Mouse (Mus musculus): ENCODE data around the gene 4930539E08Rik. TPM values are rescaled to one million over a fixed set of nuclear protein-coding genes. Genes with fewer than 3 reads are reported as not detected.

4930539E08Rik gene
- polyA plus RNA-seq, 2 experiments = 0.18 to 0.35 TPM

GRCm38 (mm10) chr17:28874825-28875224 is 40.3 kb downstream of the 4930539E08Rik start:
- 70% methylated on average over 7 of the region's 7 CpGs for WGBS
- no peak overlapping the region for H3K4me2 ChIP-seq (replicated peaks; ENCODE audit: low read depth, low read length, severe bottlenecking)
- TF ChIP-seq POLR2A (IDR thresholded peaks at IDR 0.05; ENCODE audit: borderline replicate concordance, extremely low read depth, insufficient read depth, insufficient read length) = no peak
- no peak overlapping the region for H3K27ac ChIP-seq (replicated peaks; ENCODE audit: low read depth, low read length)
- H3K27me3 ChIP-seq (ENCODE audit: control insufficient read depth, insufficient read depth, low read length) = no peaks in the 10 kb centered on the region
- H3K36me3 ChIP-seq (ENCODE audit: control insufficient read depth, insufficient read depth, low read length) = no peaks in the 10 kb centered on the region
- no peak overlapping the region for H3K9ac ChIP-seq (ENCODE audit: low read depth, low read length, severe bottlenecking)
- H3K9me3 ChIP-seq (ENCODE audit: control insufficient read depth, low read length) = no peaks in the 10 kb centered on the region; the same call in 1 of the 2 replicates
- DNase-seq (ENCODE audit: low spot score) = no peak
- ATAC-seq (ENCODE audit: low FRiP score, low read depth) = no peak
- no peaks in the 10 kb centered on the region for H3K4me1 ChIP-seq (ENCODE audit: control insufficient read depth, insufficient read depth, low read length)
- no peak overlapping the region for H3K4me3 ChIP-seq (replicated peaks; ENCODE audit: low read length)

GRCm38 (mm10) chr17:28874216-28874615 is 40.9 kb downstream of the 4930539E08Rik start:
- 67% methylated on average over 4 of the region's 4 CpGs for WGBS

GRCm38 (mm10) chr17:28872322-28872721 is 42.8 kb downstream of the 4930539E08Rik start:
- WGBS = 85% methylated on average over 7 of the region's 7 CpGs
- Histone ChIP-seq H3K27ac (replicated peaks; ENCODE audit: low read depth, low read length) (no peak overlapping the region), H3K36me3 (ENCODE audit: control insufficient read depth, insufficient read depth, low read length) (no peaks in the 10 kb centered on the region), H3K9me3 (ENCODE audit: control insufficient read depth, low read length) (no peaks in the 10 kb centered on the region; the same call in 1 of the 2 replicates), H3K4me3 (replicated peaks; ENCODE audit: low read length) (no peak overlapping the region), H3K9ac (ENCODE audit: low read depth, low read length, severe bottlenecking) (no peak overlapping the region), H3K27me3 (ENCODE audit: control insufficient read depth, insufficient read depth, low read length) (no peaks in the 10 kb centered on the region), H3K4me1 (ENCODE audit: control insufficient read depth, insufficient read depth, low read length) (no peaks in the 10 kb centered on the region), H3K4me2 (replicated peaks; ENCODE audit: low read depth, low read length, severe bottlenecking) (no peak overlapping the region)
- TF ChIP-seq POLR2A (IDR thresholded peaks at IDR 0.05; ENCODE audit: borderline replicate concordance, extremely low read depth, insufficient read depth, insufficient read length) = no peak
- ATAC-seq (ENCODE audit: low FRiP score, low read depth) (no peak), DNase-seq (ENCODE audit: low spot score) (no peak)

More at GRCm38 (mm10) chr17:28874216-28874615, 40.9 kb downstream of the 4930539E08Rik start:
- no peak for ATAC-seq (ENCODE audit: low FRiP score, low read depth)
- Histone ChIP-seq H3K27ac (replicated peaks; ENCODE audit: low read depth, low read length) (no peak overlapping the region), H3K36me3 (ENCODE audit: control insufficient read depth, insufficient read depth, low read length) (no peaks in the 10 kb centered on the region), H3K4me3 (replicated peaks; ENCODE audit: low read length) (no peak overlapping the region), H3K4me2 (replicated peaks; ENCODE audit: low read depth, low read length, severe bottlenecking) (no peak overlapping the region), H3K9ac (ENCODE audit: low read depth, low read length, severe bottlenecking) (no peak overlapping the region), H3K4me1 (ENCODE audit: control insufficient read depth, insufficient read depth, low read length) (no peaks in the 10 kb centered on the region), H3K9me3 (ENCODE audit: control insufficient read depth, low read length) (no peaks in the 10 kb centered on the region; the same call in 1 of the 2 replicates), H3K27me3 (ENCODE audit: control insufficient read depth, insufficient read depth, low read length) (no peaks in the 10 kb centered on the region)
- no peak for DNase-seq (ENCODE audit: low spot score)
- no peak for TF ChIP-seq POLR2A (IDR thresholded peaks at IDR 0.05; ENCODE audit: borderline replicate concordance, extremely low read depth, insufficient read depth, insufficient read length)

DNA sequence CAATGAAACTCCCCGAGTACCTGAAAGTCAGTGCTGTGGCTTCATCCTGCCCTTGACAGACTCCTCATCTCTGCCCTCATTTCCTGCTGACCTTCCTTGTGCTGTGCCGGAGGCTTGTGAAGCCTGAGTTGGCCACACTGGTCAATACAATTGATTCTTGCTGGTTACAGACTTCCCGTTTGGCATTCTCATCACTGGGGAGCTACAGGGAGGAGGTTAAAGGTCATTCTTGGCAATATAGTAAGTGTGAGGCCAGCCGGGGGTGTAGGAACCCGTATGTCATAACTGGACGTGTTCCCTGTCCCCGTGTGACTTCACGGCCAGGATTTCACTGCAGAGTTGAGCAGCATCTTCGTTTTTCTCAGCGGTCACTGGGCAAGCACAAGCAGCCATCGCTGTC is 43.3 kb downstream of the 4930539E08Rik start:
- Histone ChIP-seq H3K4me1 (ENCODE audit: control insufficient read depth, insufficient read depth, low read length) (no peaks in the 10 kb centered on the region), H3K36me3 (ENCODE audit: control insufficient read depth, insufficient read depth, low read length) (no peaks in the 10 kb centered on the region), H3K9ac (ENCODE audit: low read depth, low read length, severe bottlenecking) (no peak overlapping the region), H3K4me2 (replicated peaks; ENCODE audit: low read depth, low read length, severe bottlenecking) (no peak overlapping the region), H3K27ac (replicated peaks; ENCODE audit: low read depth, low read length) (no peak overlapping the region), H3K4me3 (replicated peaks; ENCODE audit: low read length) (no peak overlapping the region), H3K27me3 (ENCODE audit: control insufficient read depth, insufficient read depth, low read length) (no peaks in the 10 kb centered on the region), H3K9me3 (ENCODE audit: control insufficient read depth, low read length) (no peaks in the 10 kb centered on the region; the same call in 1 of the 2 replicates)
- no peak for ATAC-seq (ENCODE audit: low FRiP score, low read depth)
- no peak for DNase-seq (ENCODE audit: low spot score)
- WGBS = 74% methylated on average over 11 of the region's 11 CpGs
- no peak for TF ChIP-seq POLR2A (IDR thresholded peaks at IDR 0.05; ENCODE audit: borderline replicate concordance, extremely low read depth, insufficient read depth, insufficient read length)

- Histone ChIP-seq H3K27ac (replicated peaks; ENCODE audit: low read depth, low read length) (no peak overlapping the region), H3K27me3 (ENCODE audit: control insufficient read depth, insufficient read depth, low read length) (no peaks in the 10 kb centered on the region), H3K4me1 (ENCODE audit: control insufficient read depth, insufficient read depth, low read length) (no peaks in the 10 kb centered on the region), H3K4me2 (replicated peaks; ENCODE audit: low read depth, low read length, severe bottlenecking) (no peak overlapping the region), H3K9ac (ENCODE audit: low read depth, low read length, severe bottlenecking) (no peak overlapping the region), H3K36me3 (ENCODE audit: control insufficient read depth, insufficient read depth, low read length) (no peaks in the 10 kb centered on the region), H3K4me3 (replicated peaks; ENCODE audit: low read length) (no peak overlapping the region), H3K9me3 (ENCODE audit: control insufficient read depth, low read length) (no peaks in the 10 kb centered on the region; the same call in 1 of the 2 replicates)
- no peak for DNase-seq (ENCODE audit: low spot score)
- no peak for TF ChIP-seq POLR2A (IDR thresholded peaks at IDR 0.05; ENCODE audit: borderline replicate concordance, extremely low read depth, insufficient read depth, insufficient read length)
- 77% methylated on average over 5 of the region's 5 CpGs for WGBS
- no peak for ATAC-seq (ENCODE audit: low FRiP score, low read depth)
Observed at GRCm38 (mm10) chr17:28870435-28870834, 44.7 kb downstream of the 4930539E08Rik start.

All from limb, embryonic 14.5 days (tissue).